Mouse (Mus musculus) midbrain, embryonic 11.5 days (tissue): ENCODE measurements around the gene Sympk. TPM values are rescaled to one million over a fixed set of nuclear protein-coding genes. Genes with fewer than 3 reads are reported as not detected.

Experiments used
- ATAC-seq: fragments of 200-750 bp; cut with Nextera tagmentation; 2 replicates; pipeline ENCODE4 v1.8.0; 2017; ENCODE audit warnings: moderate TSS enrichment, moderate library complexity; ENCODE audit not compliant: low FRiP score
- DNase-seq: peaks from one replicate; pipeline ENCODE4 v3.0.0; 2015; ENCODE audit warnings: low spot score; ENCODE audit errors: missing footprints
- H3K27ac ChIP-seq: fragments of 300-500 bp; sonication (generic); 2 replicates; pipeline ENCODE4 v1.5.1; 2014; ENCODE audit warnings: low read depth, low read length
- H3K27me3 ChIP-seq: fragments of 300-500 bp; sonication (generic); 2 replicates; pipeline ENCODE4 v1.6.1; 2014; ENCODE audit warnings: mild to moderate bottlenecking, low read length, moderate library complexity, mixed read lengths; ENCODE audit not compliant: control insufficient read depth, insufficient read depth
- H3K36me3 ChIP-seq: fragments of 300-500 bp; sonication (generic); 2 replicates; pipeline ENCODE4 v1.6.1; 2014; ENCODE audit warnings: mild to moderate bottlenecking, low read length, moderate library complexity, mixed read lengths; ENCODE audit not compliant: control insufficient read depth, insufficient read depth
- H3K4me1 ChIP-seq: fragments of 300-500 bp; sonication (generic); 2 replicates; pipeline ENCODE4 v1.6.1; 2014; ENCODE audit warnings: low read length; ENCODE audit not compliant: control insufficient read depth, insufficient read depth
- H3K4me2 ChIP-seq: fragments of 300-500 bp; sonication (generic); 2 replicates; pipeline ENCODE4 v1.6.1; 2014; ENCODE audit warnings: mild to moderate bottlenecking, moderate library complexity
- H3K4me3 ChIP-seq: fragments of 300-500 bp; sonication (generic); 2 replicates; pipeline ENCODE4 v1.5.1; 2014; ENCODE audit warnings: low read depth, low read length
- H3K9ac ChIP-seq: fragments of 300-500 bp; sonication (generic); 2 replicates; pipeline ENCODE4 v1.6.1; 2014; ENCODE audit warnings: low read length
- H3K9me3 ChIP-seq: fragments of 300-500 bp; sonication (generic); 2 replicates; pipeline ENCODE4 v1.6.1; 2016; ENCODE audit warnings: low read length; ENCODE audit not compliant: control insufficient read depth
- WGBS: fragments of 180-500 bp; shearing (Covaris S2); extraction: QIAGEN DNeasy Blood & Tissue Kit; methylation state at CpG from one replicate; pipeline ENCODE4 v1.1.7; 2014; 5-methylcytosine and 5-hydroxymethylcytosine counted together
- polyA plus RNA-seq: library from polyadenylated mRNA; unstranded; fragments of >200 nt; fragmentation: Nextera tagmentation; extraction: Ambion mirVana; gene quantifications from 2 replicates; pipeline ENCODE4 v1.2.1, GENCODE M21; 2014

Sympk gene
- polyA plus RNA-seq, 1 experiment from 2014 or later: 33.3 TPM

- Histone ChIP-seq H3K27ac (no peak overlapping the region), H3K9me3 (no peaks in the 10 kb centered on the region), H3K4me2 (no peak overlapping the region), H3K36me3 (no peaks in the 10 kb centered on the region), H3K27me3 (no peaks in the 10 kb centered on the region), H3K4me1 (peaks cover 8% of the 10 kb centered on the region), H3K4me3 (no peak overlapping the region), H3K9ac (no peak overlapping the region)
- 85% methylated on average over 4 of the region's 4 CpGs for WGBS
- DNase-seq: no peak
- no peak for ATAC-seq
Measured at GRCm38 (mm10) chr7:19016042-19016441, 8.1 kb upstream of the Sympk start.

GRCm38 (mm10) chr7:19017909-19018308 is 6.3 kb upstream of the Sympk start:
- Histone ChIP-seq H3K9me3 (no peaks in the 10 kb centered on the region), H3K27me3 (peaks cover 17% of the 10 kb centered on the region), H3K4me3 (no peak overlapping the region), H3K36me3 (no peaks in the 10 kb centered on the region), H3K4me1 (no peaks in the 10 kb centered on the region), H3K27ac (no peak overlapping the region), H3K9ac (no peak overlapping the region), H3K4me2 (no peak overlapping the region)
- WGBS: 93% methylated on average over 7 of the region's 7 CpGs
- ATAC-seq: no peak
- DNase-seq: no peak

GRCm38 (mm10) chr7:19021048-19021447 is 3.1 kb upstream of the Sympk start:
- 21% methylated on average over 8 of the region's 8 CpGs for WGBS
- no peak for DNase-seq
- no peak for ATAC-seq

GRCm38 (mm10) chr7:19022189-19022958 is 1.8 kb upstream of the Sympk start:
- no peaks in the 10 kb centered on the region for H3K9me3 ChIP-seq
- H3K4me1 ChIP-seq: peaks cover 7% of the 10 kb centered on the region
- H3K4me2 ChIP-seq: no peak overlapping the region
- no peak overlapping the region for H3K9ac ChIP-seq
- 70% methylated on average over 18 of the region's 18 CpGs for WGBS
- H3K36me3 ChIP-seq: no peaks in the 10 kb centered on the region
- ATAC-seq (no peak), DNase-seq (no peak)
- H3K27me3 ChIP-seq: peaks cover 26% of the 10 kb centered on the region
- no peak overlapping the region for H3K27ac ChIP-seq
- no peak overlapping the region for H3K4me3 ChIP-seq

More at GRCm38 (mm10) chr7:19021048-19021447, 3.1 kb upstream of the Sympk start:
- Histone ChIP-seq H3K27me3 (peaks cover 26% of the 10 kb centered on the region), H3K9me3 (no peaks in the 10 kb centered on the region), H3K4me2 (no peak overlapping the region), H3K36me3 (no peaks in the 10 kb centered on the region), H3K4me1 (peaks cover 7% of the 10 kb centered on the region), H3K4me3 (no peak overlapping the region), H3K27ac (no peak overlapping the region), H3K9ac (no peak overlapping the region)

GRCm38 (mm10) chr7:19023357-19023814 is 791 bp upstream of the Sympk start, which contains the start of gene Foxa3:
Gene Foxa3 (minus strand): TSS chr7:19023538.
- H3K9ac ChIP-seq: peak within 1 kb of the TSS; percentile 93
- H3K4me3 ChIP-seq: peak within 1 kb of the TSS; percentile 92
- no peak for DNase-seq
- 5% methylated on average over 30 of the region's 30 CpGs for WGBS
- peak within 1 kb of the TSS; percentile 48; the same call in 1 of the 2 replicates for H3K27ac ChIP-seq
- H3K9me3 ChIP-seq: no peaks in the 10 kb centered on the region
- H3K27me3 ChIP-seq: peaks cover 26% of the 10 kb centered on the region
- no peaks in the 10 kb centered on the region for H3K36me3 ChIP-seq
- peak; percentile 18 for ATAC-seq
- H3K4me2 ChIP-seq: peak within 1 kb of the TSS; percentile 74
- peaks cover 7% of the 10 kb centered on the region for H3K4me1 ChIP-seq

GRCm38 (mm10) chr7:19024581-19025255 is 541 bp downstream of the Sympk start:
- Histone ChIP-seq H3K27ac (peak overlapping the region; percentile 48; the same call in 1 of the 2 replicates), H3K36me3 (peaks cover 5% of the 10 kb centered on the region), H3K9ac (peak overlapping the region; percentile 93), H3K4me3 (peak overlapping the region; percentile 92), H3K4me1 (peaks cover 7% of the 10 kb centered on the region), H3K4me2 (peak overlapping the region; percentile 74), H3K27me3 (peaks cover 26% of the 10 kb centered on the region), H3K9me3 (no peaks in the 10 kb centered on the region)
- DNase-seq (peak; percentile 94), ATAC-seq (peak; percentile 71)
- WGBS: 3% methylated on average over 36 of the region's 36 CpGs

GRCm38 (mm10) chr7:19028067-19028466 is 3.9 kb downstream of the Sympk start:
- peaks cover 20% of the 10 kb centered on the region for H3K36me3 ChIP-seq
- no peaks in the 10 kb centered on the region for H3K9me3 ChIP-seq
- ATAC-seq (no peak), DNase-seq (no peak)
- H3K4me2 ChIP-seq: no peak overlapping the region
- H3K27me3 ChIP-seq: peaks cover 8% of the 10 kb centered on the region
- peaks cover 7% of the 10 kb centered on the region for H3K4me1 ChIP-seq
- no peak overlapping the region for H3K4me3 ChIP-seq
- no peak overlapping the region for H3K27ac ChIP-seq
- no peak overlapping the region for H3K9ac ChIP-seq

- Histone ChIP-seq H3K9me3 (no peaks in the 10 kb centered on the region), H3K36me3 (peaks cover 22% of the 10 kb centered on the region)
Measured at GRCm38 (mm10) chr7:19029084-19029653, 5.0 kb downstream of the Sympk start.

GRCm38 (mm10) chr7:19031641-19032040 is 7.5 kb downstream of the Sympk start:
- Histone ChIP-seq H3K27me3 (no peaks in the 10 kb centered on the region), H3K4me3 (no peak overlapping the region), H3K27ac (no peak overlapping the region), H3K9me3 (no peaks in the 10 kb centered on the region), H3K4me1 (no peaks in the 10 kb centered on the region), H3K36me3 (peaks cover 25% of the 10 kb centered on the region), H3K4me2 (no peak overlapping the region), H3K9ac (no peak overlapping the region)
- DNase-seq (no peak), ATAC-seq (no peak)
- WGBS: 35% methylated on average over 4 of the region's 4 CpGs

More at GRCm38 (mm10) chr7:19029084-19029653, 5.0 kb downstream of the Sympk start:
- no peak overlapping the region for H3K4me3 ChIP-seq
- no peak overlapping the region for H3K27ac ChIP-seq
- H3K27me3 ChIP-seq: no peaks in the 10 kb centered on the region
- no peak overlapping the region for H3K9ac ChIP-seq
- peaks cover 7% of the 10 kb centered on the region for H3K4me1 ChIP-seq
- peak; percentile 95 for DNase-seq
- no peak overlapping the region for H3K4me2 ChIP-seq
- ATAC-seq: peak; percentile 20
- 65% methylated on average over 6 of the region's 6 CpGs for WGBS
